Mouse (Mus musculus) neural tube, embryonic 14.5 days (tissue): ENCODE measurements around the gene Eogt. TPM values are rescaled to one million over a fixed set of nuclear protein-coding genes. Genes with fewer than 3 reads are reported as not detected.
A peak's percentile ranks its signal among the peaks of the same experiment; 100 is the strongest.

Experiments used
- ATAC-seq: fragments of 200-750 bp; cut with Nextera tagmentation; 2 replicates; pipeline ENCODE4 v1.8.0; 2017; ENCODE audit warnings: low read depth, mild to moderate bottlenecking, moderate TSS enrichment, moderate library complexity
- H3K27ac ChIP-seq: fragments of 300-500 bp; sonication (generic); 2 replicates; pipeline ENCODE4 v1.5.1; 2014; ENCODE audit warnings: low read depth, mild to moderate bottlenecking, control low read depth, low read length, moderate library complexity, mixed read lengths
- H3K27me3 ChIP-seq: fragments of 300-500 bp; sonication (generic); 2 replicates; pipeline ENCODE4 v1.6.1; 2014; ENCODE audit warnings: low read length; ENCODE audit not compliant: control insufficient read depth, insufficient read depth
- H3K36me3 ChIP-seq: fragments of 300-500 bp; sonication (generic); 2 replicates; pipeline ENCODE4 v1.6.1; 2014; ENCODE audit warnings: low read length, mixed read lengths; ENCODE audit not compliant: control insufficient read depth, insufficient read depth
- H3K4me1 ChIP-seq: fragments of 300-500 bp; sonication (generic); 2 replicates; pipeline ENCODE4 v1.6.1; 2014; ENCODE audit warnings: low read length; ENCODE audit not compliant: control insufficient read depth, insufficient read depth
- H3K4me2 ChIP-seq: fragments of 300-500 bp; sonication (generic); 2 replicates; pipeline ENCODE4 v1.6.1; 2014; ENCODE audit warnings: mild to moderate bottlenecking, low read depth, low read length, control low read depth
- H3K4me3 ChIP-seq: fragments of 300-500 bp; sonication (generic); 2 replicates; pipeline ENCODE4 v1.5.1; 2014; ENCODE audit warnings: low read depth, low read length, control low read depth, mixed read lengths
- H3K9ac ChIP-seq: fragments of 300-500 bp; sonication (generic); replicated peaks from 2 replicates; pipeline ENCODE4 v1.6.1; 2014; ENCODE audit warnings: low read depth, mild to moderate bottlenecking, control low read depth, low read length, mixed read lengths
- H3K9me3 ChIP-seq: fragments of 300-500 bp; sonication (generic); 2 replicates; pipeline ENCODE4 v1.6.1; 2016; ENCODE audit warnings: low read length; ENCODE audit not compliant: control insufficient read depth
- WGBS: fragments of 180-500 bp; shearing (Covaris S2); extraction: QIAGEN DNeasy Blood & Tissue Kit; methylation state at CpG from one replicate; pipeline ENCODE4 v1.1.7; 2014; 5-methylcytosine and 5-hydroxymethylcytosine counted together
- polyA plus RNA-seq: library from polyadenylated mRNA; unstranded; fragments of >200 nt; fragmentation: Nextera tagmentation; extraction: Ambion mirVana; gene quantifications from 2 replicates; pipeline ENCODE4 v1.2.1, GENCODE M21; 2014

The Eogt gene
- polyA plus RNA-seq, 1 experiment from 2014 or later, result 9.9 TPM

DNA sequence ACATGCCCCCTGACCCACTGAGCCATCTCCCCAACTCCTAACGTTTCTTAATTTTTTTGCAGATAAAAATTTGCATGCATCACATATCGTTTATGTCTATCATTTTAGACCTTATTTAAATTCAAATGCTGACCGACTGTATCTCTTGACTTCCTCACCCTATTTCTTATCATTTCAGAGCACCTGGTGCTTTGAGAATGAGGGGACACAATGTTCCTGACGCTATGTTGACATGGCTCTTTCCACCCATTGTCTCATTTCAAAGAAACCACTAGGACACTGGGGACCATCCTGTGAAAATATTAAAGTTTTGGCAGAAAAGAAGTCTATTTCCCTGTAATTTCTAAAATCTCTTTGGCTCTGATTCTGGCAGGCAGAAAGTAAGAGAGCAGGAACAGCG lies 32.1 kb downstream of the Eogt start:
- H3K27ac ChIP-seq, result no peak overlapping the region
- no peaks in the 10 kb centered on the region for H3K27me3 ChIP-seq
- H3K4me1 ChIP-seq, result no peaks in the 10 kb centered on the region
- no peak overlapping the region for H3K9ac ChIP-seq
- no peaks in the 10 kb centered on the region for H3K36me3 ChIP-seq
- H3K9me3 ChIP-seq, result no peaks in the 10 kb centered on the region
- no peak overlapping the region for H3K4me2 ChIP-seq
- WGBS, result 91% methylated on average over 5 of the region's 5 CpGs
- no peak overlapping the region for H3K4me3 ChIP-seq
- no peak for ATAC-seq

DNA sequence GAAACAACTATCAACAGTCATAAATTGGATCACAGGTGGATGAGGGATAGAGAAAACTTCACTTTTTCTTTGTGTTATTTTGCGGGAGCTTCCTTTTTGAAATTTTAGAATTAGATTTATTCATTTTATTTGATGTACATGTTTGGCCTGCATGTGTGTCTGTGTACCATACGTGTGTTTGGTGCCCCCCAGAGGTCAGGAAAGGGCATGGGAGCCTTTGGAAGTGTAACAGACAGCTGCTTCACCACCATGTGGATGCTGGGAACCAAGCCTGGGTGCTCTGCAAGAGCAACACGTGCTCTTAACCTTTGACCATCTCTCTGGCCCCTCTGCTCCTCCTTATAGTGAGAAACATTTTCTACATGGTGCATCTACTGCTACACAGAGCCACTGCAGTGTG lies 34.2 kb downstream of the Eogt start:
- Histone ChIP-seq H3K4me1 (no peaks in the 10 kb centered on the region), H3K27ac (no peak overlapping the region), H3K36me3 (no peaks in the 10 kb centered on the region), H3K27me3 (no peaks in the 10 kb centered on the region), H3K9me3 (no peaks in the 10 kb centered on the region), H3K4me3 (no peak overlapping the region), H3K9ac (no peak overlapping the region), H3K4me2 (no peak overlapping the region)
- no peak for ATAC-seq
- WGBS, result 70% methylated on average over 3 of the region's 3 CpGs

- no peak overlapping the region for H3K27ac ChIP-seq
- no peak for ATAC-seq
- H3K4me1 ChIP-seq, result no peaks in the 10 kb centered on the region
- H3K9me3 ChIP-seq, result no peaks in the 10 kb centered on the region
- H3K4me3 ChIP-seq, result no peak overlapping the region
- no peaks in the 10 kb centered on the region for H3K36me3 ChIP-seq
- 86% methylated on average over 8 of the region's 8 CpGs for WGBS
- no peak overlapping the region for H3K9ac ChIP-seq
- no peaks in the 10 kb centered on the region for H3K27me3 ChIP-seq
- H3K4me2 ChIP-seq, result no peak overlapping the region
These were observed 36.8 kb downstream of the Eogt start for GRCm38 (mm10) chr6:97112177-97112576.

DNA sequence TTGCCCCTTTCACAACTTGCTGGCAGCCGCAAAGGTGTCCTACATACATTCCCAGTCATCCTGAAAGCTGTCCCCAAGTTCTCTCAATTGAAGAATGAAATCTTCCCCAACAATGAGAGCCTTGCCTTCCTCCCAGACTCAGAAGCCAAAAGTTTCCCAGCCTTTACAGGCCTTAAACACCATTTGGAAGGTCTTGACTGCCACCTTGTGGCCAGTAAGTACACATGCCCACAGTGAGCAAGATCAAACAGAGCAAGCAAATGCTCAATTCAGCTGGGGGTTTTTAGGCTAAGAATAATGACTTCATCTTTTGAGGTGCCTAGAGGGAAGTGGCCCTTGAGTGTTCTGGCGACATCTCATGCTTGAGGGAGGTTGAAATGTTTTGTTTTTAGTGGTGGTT lies 42.2 kb downstream of the Eogt start:
- H3K9ac ChIP-seq, result no peak overlapping the region
- ATAC-seq, result peak; percentile 82

GRCm38 (mm10) chr6:97106106-97106505 lies 42.9 kb downstream of the Eogt start:
- Histone ChIP-seq H3K4me3 (no peak overlapping the region), H3K9me3 (no peaks in the 10 kb centered on the region), H3K36me3 (no peaks in the 10 kb centered on the region), H3K27me3 (no peaks in the 10 kb centered on the region), H3K4me1 (peaks cover 3% of the 10 kb centered on the region; the same call in 1 of the 2 replicates), H3K27ac (no peak overlapping the region), H3K4me2 (no peak overlapping the region), H3K9ac (no peak overlapping the region)
- no peak for ATAC-seq
- WGBS, result 81% methylated on average over 8 of the region's 8 CpGs

More for the DNA sequence above, 42.2 kb downstream of the Eogt start:
- Histone ChIP-seq H3K36me3 (no peaks in the 10 kb centered on the region), H3K4me2 (no peak overlapping the region), H3K4me1 (peaks cover under 1% of the 10 kb centered on the region; the same call in 1 of the 2 replicates), H3K4me3 (no peak overlapping the region), H3K9me3 (no peaks in the 10 kb centered on the region), H3K27me3 (no peaks in the 10 kb centered on the region), H3K27ac (no peak overlapping the region)
- 11% methylated on average over 2 of the region's 2 CpGs for WGBS

DNA sequence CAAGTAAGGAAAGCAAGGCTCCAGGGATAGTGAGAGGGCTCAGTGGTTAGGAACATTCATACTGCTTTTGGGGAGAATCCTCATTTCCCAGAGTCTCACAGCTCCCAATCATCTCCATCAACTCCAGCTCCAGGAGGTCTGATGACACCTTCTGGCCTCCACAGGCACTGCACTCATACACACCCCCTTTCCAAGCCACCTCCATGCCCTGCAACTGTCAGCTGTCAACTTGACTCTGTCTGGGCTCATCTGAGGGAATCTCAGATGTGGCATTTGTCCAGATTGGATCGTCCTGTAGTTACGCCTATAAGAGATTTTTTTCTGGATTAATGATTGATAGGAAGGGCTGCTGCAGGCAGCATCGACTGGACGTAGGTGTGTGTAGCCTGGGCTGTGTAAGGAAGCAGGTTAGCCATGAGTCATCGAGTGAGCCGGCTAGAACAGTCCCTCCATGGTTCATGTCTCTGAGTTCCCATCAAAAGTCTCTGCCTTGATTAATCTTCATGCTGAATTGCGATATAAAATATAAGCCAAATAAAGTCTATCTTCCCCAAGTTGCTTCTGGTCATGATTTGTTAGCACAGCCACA lies 44.6 kb downstream of the Eogt start:
- Histone ChIP-seq H3K4me3 (no peak overlapping the region), H3K4me2 (no peak overlapping the region), H3K9me3 (no peaks in the 10 kb centered on the region), H3K4me1 (peaks cover 3% of the 10 kb centered on the region; the same call in 1 of the 2 replicates), H3K36me3 (no peaks in the 10 kb centered on the region), H3K27me3 (no peaks in the 10 kb centered on the region), H3K27ac (no peak overlapping the region), H3K9ac (no peak overlapping the region)
- WGBS, result 78% methylated on average over 7 of the region's 7 CpGs
- no peak for ATAC-seq

DNA sequence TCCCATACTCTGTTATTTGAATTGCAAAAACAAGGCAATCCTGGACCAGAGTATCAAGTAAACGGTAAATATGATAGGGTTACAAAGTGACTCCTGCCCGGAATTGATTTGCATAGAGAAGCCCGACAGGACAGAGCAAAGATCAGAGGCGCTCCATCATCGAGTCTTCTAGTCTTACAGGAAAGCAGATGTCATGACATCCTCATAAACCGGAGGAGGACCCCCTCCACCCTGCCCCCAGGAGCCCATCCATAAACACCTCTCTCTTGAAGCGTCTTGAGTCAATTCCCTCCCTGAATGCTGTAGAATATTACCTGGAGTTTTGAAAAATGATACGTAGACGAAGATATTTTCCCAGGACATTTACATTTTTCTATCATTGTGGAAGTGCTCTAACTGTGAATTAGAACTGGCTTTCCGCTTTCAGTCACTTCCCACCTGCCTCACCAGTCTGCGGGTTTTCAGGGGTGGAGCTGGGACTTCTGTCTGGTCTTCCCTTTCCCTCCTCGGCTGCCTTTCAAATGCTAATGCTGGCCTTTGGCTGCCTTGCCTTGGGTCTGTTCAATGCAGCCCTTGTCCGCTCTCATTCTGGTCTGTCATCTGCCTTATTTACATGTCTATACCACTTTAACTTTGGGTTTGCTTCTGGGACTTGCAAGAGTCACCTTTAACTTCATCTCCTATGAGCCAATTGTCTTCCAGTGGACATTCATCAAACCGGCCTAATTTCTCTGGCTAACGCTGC lies 46.9 kb downstream of the Eogt start:
- Histone ChIP-seq H3K4me3 (no peak overlapping the region), H3K27me3 (no peaks in the 10 kb centered on the region), H3K36me3 (no peaks in the 10 kb centered on the region), H3K9ac (no peak overlapping the region), H3K9me3 (no peaks in the 10 kb centered on the region), H3K4me2 (peak overlapping the region; percentile 20; the same call in 1 of the 2 replicates), H3K27ac (no peak overlapping the region), H3K4me1 (peaks cover 3% of the 10 kb centered on the region; the same call in 1 of the 2 replicates)
- ATAC-seq, result peak; percentile 69; the same call in 1 of the 2 replicates
- 2% methylated on average over 15 of the region's 15 CpGs for WGBS

DNA sequence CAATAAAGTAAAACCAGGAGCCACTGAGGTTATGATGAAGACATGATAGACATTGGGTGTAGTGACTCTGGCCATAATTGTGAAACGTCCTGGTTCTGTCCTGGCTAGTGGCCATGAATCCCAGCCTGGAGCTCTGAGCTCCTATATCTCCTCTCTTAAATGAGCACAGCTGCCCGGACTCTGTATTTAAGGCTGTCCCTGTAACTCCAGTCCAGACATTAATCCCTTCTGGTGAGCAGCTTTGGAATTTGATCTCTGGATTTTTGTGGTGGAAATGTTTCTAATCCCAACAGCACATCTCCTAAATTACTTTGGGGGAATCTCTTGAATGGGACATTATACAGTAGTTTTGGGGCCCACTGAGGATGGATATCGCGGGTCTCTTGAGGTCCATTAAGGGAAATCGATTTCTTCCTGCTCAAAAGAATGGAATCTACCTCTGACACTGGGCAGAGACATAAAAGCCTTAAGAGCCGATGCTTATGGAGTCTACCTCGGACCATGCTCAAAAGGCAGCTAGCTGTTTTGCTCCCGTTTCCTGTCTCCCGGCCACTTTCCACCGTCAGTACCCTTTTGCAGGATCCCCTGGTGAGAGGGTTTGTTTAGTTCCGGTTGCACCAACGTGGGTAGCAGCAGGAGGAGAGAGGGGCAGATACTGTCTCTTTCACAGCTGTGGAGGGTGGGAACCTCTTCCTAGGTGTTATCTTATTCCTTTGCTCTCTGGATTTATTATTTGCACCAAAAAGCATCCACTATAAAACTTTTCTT lies 47.6 kb downstream of the Eogt start:
- Histone ChIP-seq H3K27me3 (no peaks in the 10 kb centered on the region), H3K36me3 (no peaks in the 10 kb centered on the region), H3K4me1 (peaks cover 3% of the 10 kb centered on the region; the same call in 1 of the 2 replicates), H3K4me2 (peak overlapping the region; percentile 20; the same call in 1 of the 2 replicates), H3K9ac (no peak overlapping the region), H3K27ac (no peak overlapping the region), H3K9me3 (no peaks in the 10 kb centered on the region), H3K4me3 (no peak overlapping the region)
- 16% methylated on average over 12 of the region's 12 CpGs for WGBS
- no peak for ATAC-seq

DNA sequence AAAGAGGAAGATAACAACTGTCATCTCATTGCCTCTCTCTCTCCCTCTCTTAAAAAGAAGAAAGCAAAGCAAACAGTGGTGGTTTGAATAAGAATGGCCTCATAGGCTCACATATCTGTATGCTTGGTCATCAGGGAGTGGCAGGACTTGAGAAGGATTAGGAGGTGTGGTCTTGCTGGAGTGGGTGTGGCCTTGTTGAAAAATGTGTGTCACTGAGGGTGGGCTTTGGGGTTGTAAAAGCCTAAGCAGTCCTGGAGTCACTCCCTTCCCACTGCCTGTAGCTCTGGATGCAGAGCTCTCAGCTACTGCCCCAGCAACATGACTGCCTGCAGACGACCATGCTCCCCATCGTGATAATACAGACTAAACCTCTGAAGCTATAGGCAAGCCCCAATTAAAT lies 66.6 kb downstream of the Eogt start:
- Histone ChIP-seq H3K4me2 (no peak overlapping the region), H3K4me3 (no peak overlapping the region), H3K36me3 (no peaks in the 10 kb centered on the region), H3K9ac (no peak overlapping the region), H3K4me1 (no peaks in the 10 kb centered on the region), H3K27me3 (no peaks in the 10 kb centered on the region), H3K27ac (no peak overlapping the region), H3K9me3 (no peaks in the 10 kb centered on the region)
- no peak for ATAC-seq
- 90% methylated on average over 2 of the region's 2 CpGs for WGBS
